Mouse (Mus musculus) heart, adult 9 months (tissue): Measurements from ENCODE around the gene Pink1.

Experiments
- DNase-seq, 2 experiments: peaks; one replicate each; pipeline ENCODE4 v3.0.0; 2022; ENCODE audit warnings: low spot score in 2 of 2

The Pink1 gene

GRCm38 (mm10) chr4:138313021-138313420 is 13.1 kb downstream of the Pink1 start:
- no peak for DNase-seq

- no peak for DNase-seq
Observed at GRCm38 (mm10) chr4:138312105-138312504, 14.0 kb downstream of the Pink1 start.

GRCm38 (mm10) chr4:138311595-138311994 is 14.5 kb downstream of the Pink1 start:
- DNase-seq = no peak

- no peak for DNase-seq
Observed at GRCm38 (mm10) chr4:138310311-138310910, 15.7 kb downstream of the Pink1 start.

GRCm38 (mm10) chr4:138307739-138308138 is 18.4 kb downstream of the Pink1 start:
- DNase-seq = no peak

GRCm38 (mm10) chr4:138307025-138307424 is 19.1 kb downstream of the Pink1 start:
- no peak for DNase-seq

GRCm38 (mm10) chr4:138304340-138305104 is 21.6 kb downstream of the Pink1 start, which contains the start of gene Ddost:
Ddost (plus strand) TSS chr4:138304730.
- DNase-seq = peak; percentile 98 to 99

GRCm38 (mm10) chr4:138303742-138304141 is 22.4 kb downstream of the Pink1 start:
- no peak for DNase-seq

- DNase-seq = no peak
Observed at GRCm38 (mm10) chr4:138303011-138303410, 23.1 kb downstream of the Pink1 start.

GRCm38 (mm10) chr4:138301271-138301780 is 24.8 kb downstream of the Pink1 start:
- peak; percentile 41 to 44 for DNase-seq

- no peak for DNase-seq
Observed at GRCm38 (mm10) chr4:138293949-138294550, 32.1 kb downstream of the Pink1 start.

GRCm38 (mm10) chr4:138293261-138293948 is 32.7 kb downstream of the Pink1 start:
- no peak for DNase-seq

GRCm38 (mm10) chr4:138292028-138292427 is 34.1 kb downstream of the Pink1 start:
- no peak for DNase-seq

GRCm38 (mm10) chr4:138288691-138289090 is 37.4 kb downstream of the Pink1 start:
- no peak for DNase-seq

- no peak for DNase-seq
Observed at GRCm38 (mm10) chr4:138286411-138286810, 39.7 kb downstream of the Pink1 start.

- peak; percentile 44 to 52 for DNase-seq
Observed at GRCm38 (mm10) chr4:138282834-138283233, 43.3 kb downstream of the Pink1 start.

GRCm38 (mm10) chr4:138278346-138278745 is 47.8 kb downstream of the Pink1 start:
- no peak for DNase-seq

- peak; percentile 18 to 25 for DNase-seq
Observed at GRCm38 (mm10) chr4:138272011-138272997, 53.8 kb downstream of the Pink1 start.

GRCm38 (mm10) chr4:138267869-138268268 is 58.2 kb downstream of the Pink1 start:
- no peak for DNase-seq
